Mouse (Mus musculus): ENCODE measurements around the gene Msln. TPM values are rescaled to one million over a fixed set of nuclear protein-coding genes. Genes with fewer than 3 reads are reported as not detected.

Gene Msln
- total and polyA plus RNA-seq, 3 experiments, result not detected

- TF ChIP-seq JUND (IDR thresholded peaks at IDR 0.05; ENCODE audit: low read depth, low read length) (no peak), USF2 (IDR thresholded peaks at IDR 0.05; ENCODE audit: borderline replicate concordance in 1 of 2, insufficient read depth in 1 of 2, low read depth in 1 of 2, low read length in 2 of 2) (no peak), CHD2 (IDR thresholded peaks at IDR 0.05; ENCODE audit: low read length) (peak; percentile 70; the same call in 1 of the 2 replicates), ZC3H11A (IDR thresholded peaks at IDR 0.05; ENCODE audit: low read depth, low read length) (no peak), TCF12 (IDR thresholded peaks at IDR 0.05; ENCODE audit: low read depth, low read length) (no peak; the same call in 1 of the 2 replicates), EP300 (IDR thresholded peaks at IDR 0.05; ENCODE audit: low read depth in 1 of 2, low read length in 2 of 2) (no peak), ZKSCAN1 (IDR thresholded peaks at IDR 0.05; ENCODE audit: low read depth, low read length) (no peak), KAT2A (conservative IDR thresholded peaks at IDR 0.05; ENCODE audit: low read depth, low read length) (peak; percentile 40; the same call in 1 of the 2 replicates), MEF2A (IDR thresholded peaks at IDR 0.05; ENCODE audit: extremely low read depth, insufficient replicate concordance, low read depth, low read length, poor library complexity, severe bottlenecking) (no peak), POLR2AphosphoS5 (IDR thresholded peaks at IDR 0.05; ENCODE audit: borderline replicate concordance, low read depth, low read length) (no peak)
Observed at GRCm38 (mm10) chr17:25727265-25728008, 26.7 kb downstream of the Msln start, which contains the start of the genes Chtf18 and Rpusd1 (continued).

- DNase-seq (ENCODE audit: low read depth, low spot score), result no peak
- peaks cover 0 to 16% of the 10 kb centered on the region in 2 experiments; a peak in 2 of 4 replicates for H3K4me1 ChIP-seq (ENCODE audit: control insufficient read depth in 1 of 2, insufficient read depth in 2 of 2, low read length in 2 of 2)
- TF ChIP-seq MAZ (IDR thresholded peaks at IDR 0.05; ENCODE audit: low read depth, low read length) (no peak), ELF1 (IDR thresholded peaks at IDR 0.05; ENCODE audit: low read depth, low read length) (no peak), SMC3 (IDR thresholded peaks at IDR 0.05; ENCODE audit: low read depth, low read length) (no peak), CTCF (IDR thresholded peaks at IDR 0.05 in 2 of 3, conservative IDR thresholded peaks at IDR 0.05 in 1 of 3; ENCODE audit: control insufficient read depth in 1 of 3, insufficient read depth in 1 of 3, low read depth in 2 of 3, low read length in 3 of 3, poor library complexity in 1 of 3, severe bottlenecking in 1 of 3) (no peak)
- H3K9ac ChIP-seq (ENCODE audit: control insufficient read depth, low read depth, low read length, poor library complexity, severe bottlenecking), result no peak overlapping the region
- H3K9me3 ChIP-seq (replicated peaks; ENCODE audit: insufficient read depth, low read length), result no peaks in the 10 kb centered on the region
- H3K79me2 ChIP-seq (ENCODE audit: control insufficient read depth, insufficient read depth, low read length, poor library complexity), result peaks cover 8% of the 10 kb centered on the region
- H3K4me3 ChIP-seq (ENCODE audit: control insufficient read depth in 1 of 2, insufficient read depth in 1 of 2, low read depth in 2 of 2, low read length in 2 of 2), result no peak overlapping the region
- H3K27me3 ChIP-seq (ENCODE audit: control insufficient read depth in 1 of 2, insufficient read depth in 2 of 2, low read length in 2 of 2), result no peaks in the 10 kb centered on the region
- H3K27ac ChIP-seq (ENCODE audit: control insufficient read depth, low read depth, low read length), result no peak overlapping the region
- no peaks in the 10 kb centered on the region for H3K36me3 ChIP-seq (ENCODE audit: control insufficient read depth in 1 of 2, insufficient read depth in 2 of 2, low read length in 2 of 2)
Observed at GRCm38 (mm10) chr17:25725264-25725663, 28.9 kb downstream of the Msln start.

- Histone ChIP-seq H3K27me3 (ENCODE audit: control insufficient read depth in 1 of 2, insufficient read depth in 2 of 2, low read length in 2 of 2) (no peaks in the 10 kb centered on the region), H3K79me2 (ENCODE audit: control insufficient read depth, insufficient read depth, low read length, poor library complexity) (peaks cover 8% of the 10 kb centered on the region), H3K36me3 (ENCODE audit: control insufficient read depth in 1 of 2, insufficient read depth in 2 of 2, low read length in 2 of 2) (no peaks in the 10 kb centered on the region), H3K4me3 (ENCODE audit: control insufficient read depth in 1 of 2, insufficient read depth in 1 of 2, low read depth in 2 of 2, low read length in 2 of 2) (no peak overlapping the region), H3K9ac (ENCODE audit: control insufficient read depth, low read depth, low read length, poor library complexity, severe bottlenecking) (no peak overlapping the region), H3K4me1 (ENCODE audit: control insufficient read depth in 1 of 2, insufficient read depth in 2 of 2, low read length in 2 of 2) (peaks cover 0 to 16% of the 10 kb centered on the region in 2 experiments; a peak in 2 of 4 replicates), H3K9me3 (replicated peaks; ENCODE audit: insufficient read depth, low read length) (no peaks in the 10 kb centered on the region), H3K27ac (ENCODE audit: control insufficient read depth, low read depth, low read length) (no peak overlapping the region)
- peak; percentile 54 for DNase-seq (ENCODE audit: low read depth, low spot score)
- TF ChIP-seq ZMIZ1 (IDR thresholded peaks at IDR 0.05; ENCODE audit: low read depth, low read length) (no peak), E2F4 (IDR thresholded peaks at IDR 0.05; ENCODE audit: borderline replicate concordance, low read depth, low read length) (no peak), CTCF (IDR thresholded peaks at IDR 0.05 in 2 of 3, conservative IDR thresholded peaks at IDR 0.05 in 1 of 3; ENCODE audit: control insufficient read depth in 1 of 3, insufficient read depth in 1 of 3, low read depth in 2 of 3, low read length in 3 of 3, poor library complexity in 1 of 3, severe bottlenecking in 1 of 3) (peak; percentile 45 to 60 (median 55)), POLR2AphosphoS5 (IDR thresholded peaks at IDR 0.05; ENCODE audit: borderline replicate concordance, low read depth, low read length) (no peak), ZKSCAN1 (IDR thresholded peaks at IDR 0.05; ENCODE audit: low read depth, low read length) (no peak), ELF1 (IDR thresholded peaks at IDR 0.05; ENCODE audit: low read depth, low read length) (no peak)
Observed at GRCm38 (mm10) chr17:25723919-25724318, 30.3 kb downstream of the Msln start.
